Mouse (Mus musculus) stomach, postnatal 0 days (tissue): ENCODE data around the gene Xbp1.

Experiments
- CTCF ChIP-seq: IDR thresholded peaks from 2 replicates; pipeline ENCODE4 v1.5.1; 2016; ENCODE audit warnings: antibody characterized with exemption, low read depth, mild to moderate bottlenecking, moderate library complexity
- EP300 ChIP-seq: optimal IDR thresholded peaks from 2 replicates; pipeline ENCODE3; 2016; ENCODE audit warnings: antibody characterized with exemption

- no peak for TF ChIP-seq CTCF
- TF ChIP-seq EP300: no peak
Observed at GRCm38 (mm10) chr11:5546693-5547092, 26.2 kb downstream of the Xbp1 start.
